Mouse (Mus musculus) MEL (cell line): ENCODE data around the gene Arhgap45.

Experiments
- USF1 ChIP-seq: IDR thresholded peaks from 2 replicates; pipeline ENCODE4 v1.6.1; 2014; ENCODE audit warnings: low read depth, mild to moderate bottlenecking, inconsistent platforms, low read length, improper control_type of control experiment, moderate library complexity
- USF2 ChIP-seq, 2 experiments: IDR thresholded peaks; 2 replicates each; pipeline ENCODE4 v1.6.1; 2011 to 2012; ENCODE audit warnings: improper control_type of control experiment in 2 of 2, low read length in 2 of 2, borderline replicate concordance in 1 of 2, inconsistent platforms in 1 of 2, low read depth in 1 of 2, mild to moderate bottlenecking in 1 of 2; ENCODE audit not compliant: insufficient read depth in 1 of 2

DNA sequence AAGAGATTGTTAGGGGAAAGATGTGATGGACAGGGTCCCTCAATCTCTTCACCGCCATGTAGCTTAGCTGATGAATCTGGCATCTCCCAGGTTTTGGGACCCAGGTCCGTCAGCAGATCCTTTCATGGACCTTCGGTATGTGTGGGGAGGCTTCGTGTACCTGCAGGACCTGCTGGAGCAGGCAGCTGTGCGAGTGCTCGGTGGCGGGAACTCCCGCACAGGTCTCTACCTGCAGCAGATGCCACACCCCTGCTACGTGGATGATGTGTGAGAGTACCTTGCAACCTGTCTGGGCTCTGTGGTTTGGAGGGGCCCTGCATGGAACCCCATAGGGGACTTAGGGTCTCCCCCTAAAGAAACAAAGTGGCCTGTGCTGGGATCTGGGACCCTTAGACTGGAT, 14.5 kb upstream of the Arhgap45 start:
- no peak for TF ChIP-seq USF2 (IDR thresholded peaks at IDR 0.05; ENCODE audit: borderline replicate concordance in 1 of 2, insufficient read depth in 1 of 2, low read depth in 1 of 2, low read length in 2 of 2)
- TF ChIP-seq USF1: no peak
